ENCODE assay signal across 24 mouse cellular contexts in genomic region chr6:143656576-143656975, GRCm38 (mm10).
DNase-seq lines count a peak whose midpoint lies in the region; ATAC-seq and TF ChIP-seq lines count a peak whose summit lies in the region.
"Had no signal": no experiment of that assay in that cellular context is flagged by ENCODE, and none has a peak within 500 bp of the region (broad histone marks: within the 10 kb centered on the region; RNA-seq: fewer than 3 reads in every experiment).

No protein-coding gene starts in this region.

- H3K4me1 ChIP-seq in forebrain, postnatal 0 days (ENCODE audit: insufficient read depth), result no peaks in the 10 kb centered on the region
- H3K4me1 ChIP-seq in forebrain, embryonic 16.5 days (replicated peaks; ENCODE audit: control insufficient read depth, insufficient read depth, low read length), result 0 out of 2 replicates have a peak, but pooled peaks cover 2% of the 10 kb centered on the region
- H3K4me1 ChIP-seq in limb, embryonic 13.5 days, result peaks cover 6% of the 10 kb centered on the region; the same call in 1 of the 2 replicates
- H3K4me1 ChIP-seq in hindbrain, embryonic 14.5 days (replicated peaks; ENCODE audit: control insufficient read depth, insufficient read depth, low read length), result no peaks in the 10 kb centered on the region
- H3K4me1 ChIP-seq: hindbrain, embryonic 15.5 days; kidney, embryonic 15.5 days; lung, embryonic 15.5 days; midbrain, embryonic 10.5 days; neural tube, embryonic 12.5 days; stomach, embryonic 15.5 days had no signal

- TF ChIP-seq POLR2A in brain, embryonic 14.5 days (IDR thresholded peaks at IDR 0.05; ENCODE audit: borderline replicate concordance, extremely low read depth, insufficient read depth, insufficient read length, poor library complexity, severe bottlenecking), result no peak

- ATAC-seq in forebrain, postnatal 0 days, result no peak
- ATAC-seq in forebrain, embryonic 16.5 days, result no peak
- no peak for ATAC-seq in limb, embryonic 13.5 days (ENCODE audit: low FRiP score, low read depth)
- no peak for ATAC-seq in hindbrain, embryonic 14.5 days (ENCODE audit: low FRiP score)
- ATAC-seq: intestine, postnatal 0 days had no signal

- H3K27me3 ChIP-seq in forebrain, postnatal 0 days (ENCODE audit: insufficient read depth, low read length), result no peaks in the 10 kb centered on the region
- H3K27me3 ChIP-seq in forebrain, embryonic 16.5 days (replicated peaks; ENCODE audit: control insufficient read depth, insufficient read depth, low read length), result no peaks in the 10 kb centered on the region
- no peaks in the 10 kb centered on the region for H3K27me3 ChIP-seq in limb, embryonic 13.5 days
- no peaks in the 10 kb centered on the region for H3K27me3 ChIP-seq in hindbrain, embryonic 14.5 days (ENCODE audit: control insufficient read depth, insufficient read depth, low read length)
- H3K27me3 ChIP-seq: CH12.LX; heart, embryonic 13.5 days; hindbrain, embryonic 15.5 days; kidney, embryonic 15.5 days; lung, embryonic 15.5 days; neural tube, embryonic 12.5 days; stomach, embryonic 15.5 days had no signal

- no peak overlapping the region for H3K9ac ChIP-seq in forebrain, postnatal 0 days
- no peak overlapping the region for H3K9ac ChIP-seq in forebrain, embryonic 16.5 days (replicated peaks; ENCODE audit: low read depth, low read length)
- H3K9ac ChIP-seq in limb, embryonic 13.5 days, result no peak overlapping the region
- H3K9ac ChIP-seq in hindbrain, embryonic 14.5 days, result no peak overlapping the region
- H3K9ac ChIP-seq: heart, embryonic 13.5 days; hindbrain, embryonic 15.5 days; kidney, embryonic 15.5 days; liver, embryonic 14.5 days; lung, embryonic 15.5 days; neural tube, embryonic 12.5 days; stomach, embryonic 15.5 days had no signal

- no peak overlapping the region for H3K27ac ChIP-seq in forebrain, postnatal 0 days (ENCODE audit: low read depth, low read length)
- no peak overlapping the region for H3K27ac ChIP-seq in forebrain, embryonic 16.5 days (ENCODE audit: low read length)
- peak overlapping the region; percentile 62; the same call in 1 of the 2 replicates for H3K27ac ChIP-seq in limb, embryonic 13.5 days
- no peak overlapping the region for H3K27ac ChIP-seq in hindbrain, embryonic 14.5 days
- H3K27ac ChIP-seq: heart, embryonic 13.5 days; hindbrain, embryonic 15.5 days; kidney, embryonic 15.5 days; liver, embryonic 14.5 days; lung, embryonic 15.5 days; macrophage; midbrain, embryonic 10.5 days; neural tube, embryonic 12.5 days; stomach, embryonic 15.5 days had no signal

- H3K9me3 ChIP-seq in forebrain, postnatal 0 days (ENCODE audit: low read length), result peaks cover 11% of the 10 kb centered on the region; the same call in 1 of the 2 replicates
- 0 out of 2 replicates have a peak, but pooled peaks cover 10% of the 10 kb centered on the region for H3K9me3 ChIP-seq in forebrain, embryonic 16.5 days (ENCODE audit: control insufficient read depth, low read length)
- peaks cover 20% of the 10 kb centered on the region for H3K9me3 ChIP-seq in limb, embryonic 13.5 days
- H3K9me3 ChIP-seq in hindbrain, embryonic 14.5 days (ENCODE audit: control insufficient read depth, low read length), result peaks cover 20% of the 10 kb centered on the region; the same call in 1 of the 2 replicates
- H3K9me3 ChIP-seq: hindbrain, embryonic 15.5 days; lung, embryonic 15.5 days; stomach, embryonic 15.5 days had no signal

- TF ChIP-seq CTCF in forebrain, postnatal 0 days (IDR thresholded peaks at IDR 0.05; ENCODE audit: low read depth), result no peak
- TF ChIP-seq CTCF in brain, embryonic 14.5 days (IDR thresholded peaks at IDR 0.05; ENCODE audit: borderline replicate concordance, extremely low read depth, insufficient read depth, insufficient read length), result no peak

- DNase-seq in forebrain, postnatal 0 days, result peak; percentile 27
- DNase-seq in left cerebral cortex, postnatal 36 days (ENCODE audit: low spot score in 2 of 2), result peak; percentile 18
- no peak for DNase-seq in left cerebral cortex, postnatal 4 days
- peak; percentile 44 for DNase-seq in brain, embryonic 14.5 days (ENCODE audit: low read depth)
- DNase-seq in urinary bladder, postnatal 25 days (ENCODE audit: low spot score), result no peak
- no peak for DNase-seq in hindbrain, embryonic 14.5 days (ENCODE audit: low spot score)
- DNase-seq: adrenal gland, postnatal 14 days; cerebellum, adult 11-12 months; cerebellum, postnatal 14 days; heart, adult 18-20 months; heart, postnatal 36 days had no signal

- H3K36me3 ChIP-seq in forebrain, postnatal 0 days (ENCODE audit: insufficient read depth), result no peaks in the 10 kb centered on the region
- H3K36me3 ChIP-seq in forebrain, embryonic 16.5 days (ENCODE audit: control insufficient read depth, insufficient read depth), result no peaks in the 10 kb centered on the region
- no peaks in the 10 kb centered on the region for H3K36me3 ChIP-seq in limb, embryonic 13.5 days
- H3K36me3 ChIP-seq in hindbrain, embryonic 14.5 days (replicated peaks; ENCODE audit: control insufficient read depth, insufficient read depth), result no peaks in the 10 kb centered on the region
- H3K36me3 ChIP-seq: heart, embryonic 13.5 days; hindbrain, embryonic 15.5 days; kidney, embryonic 15.5 days; lung, embryonic 15.5 days; midbrain, embryonic 10.5 days; neural tube, embryonic 12.5 days; stomach, embryonic 15.5 days had no signal

- H3K4me2 ChIP-seq in forebrain, postnatal 0 days (ENCODE audit: low read depth), result no peak overlapping the region
- H3K4me2 ChIP-seq in forebrain, embryonic 16.5 days (ENCODE audit: low read length), result no peak overlapping the region
- H3K4me2 ChIP-seq in limb, embryonic 13.5 days (replicated peaks), result no peak overlapping the region
- H3K4me2 ChIP-seq in hindbrain, embryonic 14.5 days (replicated peaks), result no peak overlapping the region
- H3K4me2 ChIP-seq: heart, embryonic 13.5 days; hindbrain, embryonic 15.5 days; kidney, embryonic 15.5 days; lung, embryonic 15.5 days; neural tube, embryonic 12.5 days; stomach, embryonic 15.5 days had no signal

- no peak overlapping the region for H3K4me3 ChIP-seq in forebrain, postnatal 0 days (ENCODE audit: low read depth, low read length)
- H3K4me3 ChIP-seq in forebrain, embryonic 16.5 days (replicated peaks; ENCODE audit: low read length), result no peak overlapping the region
- no peak overlapping the region for H3K4me3 ChIP-seq in limb, embryonic 13.5 days
- H3K4me3 ChIP-seq in hindbrain, embryonic 14.5 days (replicated peaks; ENCODE audit: low read length), result no peak overlapping the region
- H3K4me3 ChIP-seq: heart, embryonic 13.5 days; hindbrain, embryonic 15.5 days; kidney, embryonic 15.5 days; lung, embryonic 15.5 days; midbrain, embryonic 10.5 days; neural tube, embryonic 12.5 days; stomach, embryonic 15.5 days had no signal

- intact Hi-C loops in left cerebral cortex, postnatal 36 days (cut with DNase I), result no loop called here
- intact Hi-C loops in left cerebral cortex, postnatal 4 days (cut with DNase I), result no loop called here

- WGBS in forebrain, postnatal 0 days, result 40% methylated on average over 5 of the region's 5 CpGs
- 38% methylated on average over 5 of the region's 5 CpGs for WGBS in forebrain, embryonic 16.5 days
- 53% methylated on average over 5 of the region's 5 CpGs for WGBS in limb, embryonic 13.5 days
- 63% methylated on average over 5 of the region's 5 CpGs for WGBS in hindbrain, embryonic 14.5 days

Comparison
In these comparisons a context has a peak if more than half of its experiments do, and no peak if none do; other contexts are left out.
1. DNase-seq: peak in forebrain, postnatal 0 days (single experiment), left cerebral cortex, postnatal 36 days (2 of 2) and brain, embryonic 14.5 days (single experiment); none in left cerebral cortex, postnatal 4 days (single experiment), urinary bladder, postnatal 25 days (single experiment) and hindbrain, embryonic 14.5 days (single experiment).